Mouse (Mus musculus) skeletal muscle tissue, adult 2 months (tissue): Measurements from ENCODE around the gene Dner.
"Not testable (repeated sequence)": the region's sequence is repeated elsewhere in the genome, so short reads cannot be mapped to it uniquely, and the experiment has no call there.

Experiments
- DNase-seq: peaks from one replicate; pipeline ENCODE4 v3.0.0-alpha.2; 2012; ENCODE audit warnings: low read depth, low spot score

Dner gene

DNA sequence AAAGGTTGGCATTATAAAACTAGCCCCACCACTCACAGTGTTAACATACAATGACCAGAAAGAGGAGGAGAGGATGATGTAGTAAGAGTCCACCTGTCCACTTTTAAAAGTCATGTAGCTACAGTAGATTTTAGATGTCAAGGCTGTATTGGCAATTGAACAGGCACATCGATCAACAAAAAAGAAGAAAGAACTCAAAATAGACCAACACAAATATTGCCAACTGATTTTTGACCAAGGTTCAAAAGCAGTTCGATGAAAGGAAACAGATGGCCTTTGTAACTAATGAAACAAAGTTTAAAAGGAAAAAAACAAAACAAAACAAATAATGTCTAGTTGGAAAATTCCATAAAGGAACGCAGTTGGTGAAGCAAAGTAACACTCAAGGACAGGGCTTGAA is 296.4 kb downstream of the Dner start:
- DNase-seq: no peak

DNA sequence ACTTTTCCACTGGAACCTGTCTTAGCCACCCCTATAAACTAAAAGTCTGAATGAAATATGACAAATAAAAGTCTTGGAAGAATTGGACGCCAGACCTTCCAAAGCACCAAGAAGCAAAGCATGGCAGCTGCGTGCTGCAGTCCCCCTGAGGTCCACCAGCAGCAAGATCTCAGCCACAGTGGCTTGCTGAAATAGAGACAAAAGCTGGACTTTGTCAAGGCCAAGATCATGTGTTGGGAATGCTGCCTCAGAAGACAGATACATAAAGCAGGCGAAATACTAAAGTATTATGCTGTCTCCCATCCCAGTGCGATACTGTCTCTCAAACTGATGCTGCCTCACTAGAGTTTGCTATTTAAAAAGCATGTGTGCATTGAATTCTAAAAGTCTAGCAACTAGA is 296.9 kb downstream of the Dner start:
- DNase-seq: no peak

DNA sequence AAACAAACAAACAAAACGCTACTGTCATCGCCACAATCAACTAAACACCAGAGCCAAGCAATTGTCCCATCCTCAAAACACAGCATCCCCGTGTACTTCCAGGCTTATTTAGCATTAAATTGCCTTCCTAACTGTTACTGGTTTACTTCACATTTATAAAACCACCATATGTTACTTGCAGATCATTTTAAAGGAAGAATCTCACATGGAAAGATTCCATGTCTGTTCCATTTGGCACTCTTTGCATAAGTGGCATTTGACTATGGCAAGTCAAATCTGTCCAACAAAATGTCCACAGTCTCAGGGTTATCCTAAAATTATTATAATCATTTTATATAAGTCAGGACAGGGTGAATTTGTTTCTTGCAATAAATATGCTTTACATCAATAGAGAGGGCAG is 299.2 kb downstream of the Dner start:
- DNase-seq: no peak

DNA sequence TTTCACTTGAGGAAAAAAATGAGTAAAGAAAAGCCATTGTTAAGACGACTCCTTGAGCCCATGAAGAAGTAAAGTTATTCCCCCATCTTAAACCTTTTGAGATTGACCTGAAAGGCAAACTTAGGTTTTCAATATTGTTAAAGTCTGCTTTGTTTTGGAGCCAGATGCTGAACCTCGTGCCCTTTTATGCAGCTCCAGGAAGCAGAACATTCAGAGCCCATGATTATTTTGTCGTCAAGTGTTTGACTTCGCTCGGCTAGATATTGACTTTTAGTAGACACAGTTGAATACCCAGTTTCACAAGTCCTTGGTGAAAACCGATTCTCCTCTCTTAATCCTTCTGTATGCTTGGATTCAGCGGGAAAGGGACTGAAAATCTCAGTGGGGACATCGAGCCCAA is 300.1 kb downstream of the Dner start:
- no peak for DNase-seq

DNA sequence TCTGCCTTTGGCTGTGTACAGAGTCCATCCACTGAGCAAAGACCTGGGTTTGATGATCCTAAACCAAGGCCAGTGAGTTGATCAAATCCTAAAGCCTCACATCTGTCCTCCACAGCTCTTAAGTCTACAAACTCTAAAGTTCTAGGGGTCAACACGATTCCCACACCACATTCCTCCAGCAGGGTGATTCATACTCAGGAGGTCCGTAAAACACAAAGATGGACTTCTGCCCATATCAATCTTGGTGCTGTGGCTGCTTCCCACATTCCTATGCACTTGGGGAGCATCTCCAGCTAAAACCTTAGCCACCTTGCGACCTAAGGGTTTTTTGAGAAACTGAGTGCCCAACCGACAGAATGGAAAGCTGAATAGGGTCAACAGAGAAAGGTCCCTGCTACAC is 305.1 kb downstream of the Dner start:
- no peak for DNase-seq

DNA sequence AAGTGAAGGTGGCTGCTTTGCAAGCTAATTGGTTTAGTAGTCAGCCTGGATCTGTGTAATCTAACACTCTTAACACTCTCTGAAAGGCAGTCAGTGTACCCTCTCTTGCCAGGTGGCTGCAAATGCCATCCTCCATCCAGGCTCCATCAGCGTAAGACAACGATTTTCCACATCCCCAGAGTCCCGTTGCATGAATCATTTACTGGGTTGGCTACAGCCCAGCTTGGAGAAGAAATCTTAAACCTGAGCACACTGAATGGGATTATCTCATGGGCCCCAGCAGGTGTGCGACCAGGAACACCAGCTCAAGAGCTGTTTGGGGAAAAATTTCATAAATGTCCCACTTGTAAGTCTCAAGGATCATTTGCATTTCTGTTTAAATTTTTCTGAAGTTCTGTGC is 308.4 kb downstream of the Dner start:
- DNase-seq: no peak

DNA sequence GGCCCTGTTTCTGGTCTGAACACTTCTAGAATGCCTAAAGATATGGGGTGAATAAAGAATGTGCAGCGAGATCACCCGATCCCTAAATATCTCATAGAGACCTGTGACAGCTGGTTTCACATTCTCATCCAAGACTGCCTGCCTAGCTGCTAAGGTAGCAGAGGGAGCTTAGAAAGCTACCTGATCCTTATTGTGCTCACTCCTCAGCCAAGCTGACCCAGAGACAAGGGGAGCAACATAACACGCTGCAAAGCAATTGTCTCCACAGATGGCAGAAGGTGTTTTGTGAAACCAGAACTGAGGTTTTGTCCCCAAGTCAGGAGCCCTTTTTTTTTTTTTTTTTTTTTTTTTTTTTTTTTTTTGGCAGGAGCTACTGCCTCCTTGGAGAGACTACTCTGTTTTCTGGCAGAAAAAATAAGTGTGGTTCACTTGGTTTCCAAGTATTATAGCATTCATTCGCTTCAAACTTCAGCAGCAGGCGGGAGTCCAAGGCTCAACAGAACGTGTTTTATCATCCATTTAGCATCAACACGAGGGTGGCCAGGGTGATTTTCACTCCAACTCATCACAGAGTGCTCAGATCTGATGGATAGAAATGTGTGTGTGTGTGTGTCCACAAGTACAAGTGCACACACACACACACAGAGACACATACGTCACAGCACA is 309.4 kb downstream of the Dner start:
- DNase-seq: peak; percentile 36

DNA sequence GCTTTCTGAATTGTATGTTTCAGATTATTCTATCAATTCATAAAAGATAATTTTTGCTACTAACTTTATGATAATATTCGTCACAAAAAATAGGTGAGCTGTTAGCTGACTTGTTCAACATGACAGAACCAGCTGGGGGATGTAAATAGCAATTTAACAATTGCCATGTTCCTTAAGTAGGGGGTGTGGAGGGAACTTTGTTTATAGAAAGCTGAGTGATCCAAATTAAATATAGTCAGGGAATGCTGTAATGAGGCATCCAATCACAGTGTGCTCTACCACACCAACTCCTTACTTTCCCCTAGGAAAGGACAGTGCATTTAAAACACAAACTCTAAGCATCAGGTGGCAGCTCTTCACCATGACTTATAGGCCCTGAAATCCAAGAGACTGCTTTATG is 313.3 kb downstream of the Dner start:
- DNase-seq: no peak

DNA sequence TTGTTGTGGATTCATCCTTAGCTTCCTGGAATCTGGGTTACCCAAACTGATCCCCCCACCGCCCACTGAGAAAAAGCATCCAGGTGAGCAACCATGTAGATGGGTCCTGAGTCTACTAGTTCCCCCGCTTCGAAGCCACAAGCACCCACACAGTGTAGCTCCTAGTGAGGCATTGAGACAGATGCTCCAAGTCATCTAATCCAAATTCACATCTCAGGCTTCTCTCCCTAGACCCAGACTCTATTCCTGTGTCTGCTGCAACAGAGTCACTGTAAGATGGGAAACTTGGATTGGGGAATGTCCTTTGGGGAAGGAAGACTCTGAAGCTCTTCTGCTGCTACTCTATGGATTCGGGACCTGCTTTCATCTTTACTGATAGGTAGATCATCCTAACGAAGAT is 314.0 kb downstream of the Dner start:
- DNase-seq: no peak

DNA sequence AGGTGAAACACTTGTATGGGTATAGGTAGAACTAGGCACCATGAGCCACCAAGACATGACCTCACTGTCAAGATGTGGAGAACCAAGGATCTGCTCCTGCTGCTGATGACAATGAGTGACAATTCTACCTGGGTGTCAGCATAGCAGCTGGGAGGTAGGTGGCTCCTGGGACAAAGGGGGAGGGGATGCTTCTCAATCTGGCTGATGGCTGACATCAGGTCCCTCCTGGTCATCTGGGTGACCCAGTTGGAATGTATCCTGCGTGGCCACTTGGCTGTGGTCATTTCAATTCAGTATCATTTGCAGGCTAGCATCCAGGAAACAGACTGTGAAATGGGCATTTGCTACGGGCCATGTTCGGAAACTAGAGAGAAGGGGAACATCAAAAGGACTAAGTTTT is 315.1 kb downstream of the Dner start:
- no peak for DNase-seq

DNA sequence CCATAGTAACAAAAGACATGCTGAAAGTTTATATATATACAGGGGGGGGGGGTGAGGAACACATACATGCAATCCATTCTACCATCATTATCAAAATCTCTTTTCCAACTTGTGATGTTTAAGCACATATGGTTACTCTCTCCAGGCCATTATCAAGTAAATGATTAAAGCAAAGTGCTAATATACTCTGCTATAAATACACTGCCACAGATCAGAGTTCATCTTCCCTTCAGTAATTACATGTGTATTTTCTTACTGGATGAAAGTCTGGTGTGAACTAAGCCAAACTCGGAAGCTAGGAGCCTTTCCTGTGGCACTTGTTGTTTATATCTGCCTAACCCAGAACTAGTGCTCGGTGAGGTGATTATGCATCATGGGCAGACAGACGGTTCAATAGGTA is 328.3 kb downstream of the Dner start:
- no peak for DNase-seq

DNA sequence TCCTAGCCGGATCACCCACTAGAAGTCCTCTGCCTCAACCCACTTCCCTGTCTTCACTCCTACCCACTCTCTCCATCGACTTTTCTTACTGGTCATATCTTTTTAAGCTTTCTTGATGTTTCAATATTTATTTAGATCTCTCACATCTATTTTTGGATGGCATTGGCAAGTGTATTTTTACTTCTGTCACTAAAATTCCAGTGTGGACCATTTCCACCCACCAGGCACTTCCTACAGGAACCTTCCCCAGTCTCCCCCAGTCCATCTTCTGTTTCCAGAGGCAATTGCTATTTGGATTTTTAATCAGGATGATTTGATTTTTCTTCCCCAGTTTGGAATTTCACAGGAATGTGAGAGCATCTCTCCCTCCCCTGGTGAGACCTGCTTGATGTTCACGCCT is 329.5 kb downstream of the Dner start:
- DNase-seq: no peak

DNA sequence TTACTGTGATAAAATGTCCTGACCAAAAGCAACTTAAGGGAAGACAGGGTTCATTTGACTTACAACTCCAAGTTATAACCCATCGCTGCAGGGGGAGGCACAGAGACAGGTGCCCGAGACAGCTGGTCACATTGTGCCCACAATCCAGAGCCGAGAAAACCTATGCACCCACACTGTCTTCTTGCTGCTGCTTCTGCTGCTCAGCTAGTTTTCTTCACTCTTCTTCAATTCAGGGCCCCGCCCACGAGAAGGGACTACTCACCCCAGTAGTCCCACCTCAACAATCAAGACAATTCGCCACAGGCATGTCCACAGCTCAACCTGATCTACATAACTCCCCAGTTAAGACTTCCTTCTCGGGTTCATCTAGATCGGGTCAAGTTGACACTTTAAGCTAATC is 332.1 kb downstream of the Dner start, which contains the start of gene Pid1:
Gene Pid1 (minus strand): TSS at position 214 of the 400 bp plus-strand sequence.
- DNase-seq: no peak

DNA sequence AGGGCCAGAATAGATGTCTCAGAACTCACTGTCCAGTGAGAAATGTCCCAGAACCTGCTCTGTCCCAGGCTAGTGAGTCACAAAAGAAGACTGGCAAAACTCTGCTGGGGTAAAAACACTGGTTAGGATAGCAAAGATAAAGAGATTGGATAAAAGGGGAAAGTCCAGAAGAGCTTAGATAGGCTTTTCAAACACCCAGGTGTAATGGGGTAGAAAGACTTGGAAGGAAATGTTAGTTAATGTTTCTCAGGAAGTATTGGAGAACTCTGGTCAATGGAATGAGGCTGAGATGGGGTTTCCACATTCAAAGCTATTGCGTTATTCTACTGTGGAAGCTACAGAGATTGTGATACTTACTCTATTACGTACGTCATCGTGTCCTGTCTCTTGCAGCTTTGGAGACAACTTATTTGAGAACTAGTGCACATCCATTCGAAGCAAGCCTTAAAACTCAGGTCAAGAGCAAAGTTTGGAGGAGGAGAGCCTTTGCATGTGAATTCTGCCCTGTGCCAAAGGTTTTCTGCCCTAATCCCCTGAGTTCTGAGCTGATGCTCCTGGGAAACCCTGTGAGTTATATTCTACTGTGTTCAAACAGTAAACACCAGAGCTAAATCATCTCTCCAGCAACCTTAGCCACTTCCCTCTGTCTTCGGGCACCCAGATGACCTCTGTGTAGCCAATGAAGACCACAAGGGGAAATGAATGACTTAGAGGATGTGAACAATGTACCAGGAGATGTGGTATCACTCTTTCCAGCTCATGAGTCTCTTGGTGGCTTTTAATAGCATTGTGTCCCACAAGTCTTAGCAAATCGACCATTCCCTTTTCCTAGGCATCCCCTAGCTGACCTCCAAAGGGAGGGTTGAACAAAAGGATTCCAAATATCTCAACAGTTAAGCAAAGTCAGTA is 333.1 kb downstream of the Dner start:
- no peak for DNase-seq

DNA sequence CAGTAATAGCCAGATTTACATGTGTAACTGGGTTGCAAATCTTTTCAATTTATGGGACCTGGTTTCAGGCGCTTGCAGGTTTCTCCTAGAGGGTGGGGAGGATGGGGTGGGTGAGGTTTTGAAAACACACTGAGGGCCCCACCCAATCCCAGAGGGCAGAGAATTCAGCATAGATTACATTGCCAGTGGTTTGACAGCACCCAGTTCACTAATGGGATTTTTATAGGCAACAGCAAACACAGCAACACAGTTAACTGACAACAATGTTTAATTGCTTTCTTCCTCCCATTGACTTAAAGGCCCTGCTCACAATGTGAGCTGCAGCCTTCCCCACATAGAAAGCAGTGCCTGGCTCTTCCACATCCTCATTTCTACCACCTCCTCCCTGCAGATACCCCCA is 333.8 kb downstream of the Dner start:
- no peak for DNase-seq

DNA sequence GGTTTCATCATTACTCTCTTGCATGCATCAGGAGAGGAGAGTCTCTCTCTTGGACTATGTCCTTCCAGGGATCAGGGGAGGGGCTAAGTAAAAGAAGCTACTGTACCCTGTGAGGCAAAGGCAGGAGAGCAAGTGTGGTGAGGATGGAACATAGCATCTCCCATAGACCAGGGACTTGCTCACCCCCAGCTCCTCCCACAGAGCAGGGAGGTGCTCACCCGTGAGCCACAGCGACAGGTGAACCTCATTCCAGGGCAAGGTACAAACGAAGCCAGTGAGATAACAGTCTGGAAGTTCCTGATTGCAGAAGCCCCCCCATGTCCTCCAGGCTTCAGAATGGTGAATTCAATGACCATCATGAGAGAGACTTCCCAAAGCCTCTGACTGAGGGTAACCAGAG is 334.6 kb downstream of the Dner start:
- DNase-seq: no peak

DNA sequence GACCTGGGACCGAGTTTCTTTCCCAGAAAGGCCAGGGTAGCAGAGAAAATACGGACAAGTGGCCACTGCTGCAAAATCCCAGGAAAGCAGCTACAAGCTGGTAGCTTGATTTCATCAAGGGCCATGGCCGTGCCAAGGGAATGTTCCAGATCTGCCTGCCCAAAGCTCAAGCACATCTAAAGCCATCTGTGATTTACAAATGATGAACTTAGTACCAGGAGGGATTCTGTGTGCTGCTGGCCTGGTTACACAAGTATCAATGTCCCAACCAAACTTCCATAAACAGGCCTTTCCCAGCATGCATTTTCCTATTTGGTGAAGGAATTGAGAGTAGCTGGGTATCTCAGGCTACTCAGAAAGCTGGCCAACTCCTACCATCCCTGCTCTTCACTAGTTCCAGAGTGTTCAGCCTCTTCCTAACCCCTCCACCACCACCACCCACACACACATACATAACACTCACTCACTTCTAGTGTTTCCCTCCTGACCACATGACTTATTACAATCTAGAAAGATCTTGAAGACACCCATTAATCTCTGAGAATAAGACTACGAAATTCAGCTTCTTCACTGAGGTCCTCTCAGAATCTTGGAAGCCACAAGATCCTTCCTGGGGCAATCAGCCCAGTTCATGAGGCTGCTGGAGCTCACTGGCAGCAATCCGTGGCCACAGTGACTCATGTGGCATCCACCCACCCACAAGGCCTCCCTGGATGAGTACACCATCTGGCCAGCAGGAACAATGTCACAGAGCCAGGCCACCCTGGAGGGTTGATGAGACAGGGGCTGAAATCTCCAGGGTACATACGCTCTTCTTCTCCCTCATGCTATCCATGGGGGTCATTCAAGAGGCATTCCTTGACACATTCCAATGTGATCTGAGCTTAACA is 336.2 kb downstream of the Dner start:
- DNase-seq: peak; percentile 80

DNA sequence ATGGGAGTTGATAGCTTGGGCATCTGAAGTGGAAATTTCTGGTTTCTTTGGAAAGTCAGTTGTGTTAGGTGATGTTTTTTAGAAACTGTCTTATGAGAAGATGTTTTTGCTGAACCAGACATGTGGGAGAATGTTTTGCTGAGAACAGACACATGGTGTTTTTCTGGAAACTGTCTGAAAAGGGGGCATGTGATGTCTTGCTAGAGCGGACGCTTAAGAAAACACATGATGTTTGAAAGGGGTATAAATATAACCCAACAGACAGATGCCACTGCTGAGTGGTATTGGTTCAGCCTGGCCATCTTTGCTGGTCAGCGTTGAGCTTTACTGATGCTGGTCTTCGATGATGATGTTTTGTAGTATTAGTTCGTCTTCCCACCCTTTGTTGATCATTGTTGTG is 338.8 kb downstream of the Dner start:
- DNase-seq: no peak

DNA sequence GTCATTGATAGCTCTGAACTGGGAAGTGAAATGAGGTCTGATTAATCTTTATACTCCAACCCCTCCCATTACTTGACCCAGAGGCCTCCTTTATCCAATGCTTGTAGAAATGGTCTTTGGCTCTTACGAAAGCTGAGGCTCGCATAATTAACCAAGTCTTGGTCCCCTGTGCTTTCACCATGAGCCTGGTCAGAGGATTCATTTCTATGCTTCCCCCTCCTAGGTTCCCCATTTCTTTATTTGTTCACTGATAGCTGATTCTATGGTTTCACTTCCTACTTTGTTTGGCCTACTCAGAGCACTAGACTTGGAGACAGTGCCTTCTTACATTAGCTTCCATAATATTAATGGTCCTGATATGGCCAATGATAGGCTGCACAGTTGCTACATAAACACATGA is 345.8 kb downstream of the Dner start:
- DNase-seq: peak; percentile 40

DNA sequence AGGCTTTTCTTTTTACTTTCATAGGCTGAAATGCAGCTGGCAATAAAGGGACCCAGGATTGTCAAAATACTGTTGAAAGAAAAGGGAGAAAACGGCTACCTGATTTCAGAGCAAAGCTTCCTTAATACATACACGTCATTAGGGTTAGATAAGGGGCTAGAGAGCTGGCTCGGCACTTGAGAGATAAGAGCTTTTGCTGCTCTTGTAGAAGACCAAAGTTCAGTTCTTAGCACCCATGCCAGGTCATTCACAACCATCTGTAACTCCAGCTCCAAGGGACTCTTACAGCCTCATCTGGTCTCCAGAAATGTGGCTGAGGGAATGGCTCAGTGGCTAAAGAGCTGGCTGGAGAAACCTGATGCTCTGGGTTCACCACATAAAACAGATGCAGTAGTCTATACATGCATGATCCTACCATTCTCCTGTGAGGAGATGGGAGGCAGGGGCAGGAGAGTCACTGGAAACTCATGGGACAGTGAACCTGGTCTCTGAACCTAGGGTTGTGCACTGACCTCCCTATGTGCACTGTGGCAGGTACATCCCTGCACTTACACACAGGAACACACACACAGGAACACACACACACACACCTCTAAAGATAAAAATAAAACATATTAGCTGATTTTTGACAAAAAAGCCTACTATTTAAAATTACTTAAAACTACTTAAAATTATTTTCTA is 348.1 kb downstream of the Dner start:
- DNase-seq: no peak

DNA sequence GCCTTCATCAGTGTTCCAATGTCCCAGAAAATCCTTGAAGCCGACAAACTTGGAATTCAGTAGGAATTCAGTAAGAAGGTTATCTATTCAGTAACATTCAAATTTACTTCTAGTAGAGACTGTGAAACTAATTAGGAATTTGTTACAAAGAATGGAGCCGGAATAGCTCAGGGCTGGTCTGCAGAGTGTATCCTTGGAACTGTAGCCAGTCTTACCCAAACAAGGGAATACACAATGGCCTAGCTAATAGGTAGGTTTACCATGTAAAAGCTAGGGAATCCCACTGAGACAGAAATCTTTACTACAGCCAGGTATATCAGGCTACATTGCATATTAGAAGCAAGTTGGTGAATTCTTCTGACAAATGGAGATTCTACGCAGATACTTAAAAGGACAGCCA is 363.2 kb downstream of the Dner start:
- not testable (repeated sequence) for DNase-seq

DNA sequence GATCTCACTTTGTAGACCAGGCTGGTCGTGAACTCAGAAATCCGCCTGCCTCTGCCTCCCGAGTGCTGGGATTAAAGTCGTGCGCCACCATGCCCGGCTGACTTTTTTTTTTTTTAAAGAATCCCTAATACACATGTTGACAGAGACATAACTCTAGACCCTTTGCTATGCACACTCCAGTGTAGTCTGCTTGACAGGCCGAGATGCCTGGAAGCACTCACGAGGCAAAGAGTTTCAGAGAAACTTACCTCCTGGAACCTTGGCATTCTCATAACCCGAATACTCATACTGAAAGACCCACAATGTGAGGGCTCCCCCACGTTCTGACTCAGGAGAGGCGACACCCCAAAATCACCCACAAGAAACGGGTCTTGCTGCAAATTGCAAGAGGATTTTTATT is 364.2 kb downstream of the Dner start:
- DNase-seq: not testable (repeated sequence)
